Mouse (Mus musculus) common myeloid progenitor, adult 5-6 weeks (primary cell): ENCODE results near the gene Spin1. TPM values are rescaled to one million over a fixed set of nuclear protein-coding genes. Genes with fewer than 3 reads are reported as not detected.
"Not testable (repeated sequence)": the region's sequence is repeated elsewhere in the genome, so short reads cannot be mapped to it uniquely, and the experiment has no call there.

Source experiments
- ATAC-seq: replicated peaks from 2 replicates; pipeline ENCODE4 v1.8.0; 2016; ENCODE audit warnings: low read depth, mild to moderate bottlenecking, moderate TSS enrichment, inconsistent platforms; ENCODE audit not compliant: poor library complexity, severe bottlenecking
- total RNA-seq: library from RNA; stranded (forward); fragments of 200-1000, 187-1606 nt; gene quantifications from 2 replicates; pipeline ENCODE4 v1.2.3, GENCODE M21; 2017

Spin1 gene
- total RNA-seq, result 40.1 and 53.8 TPM in 2 replicates

GRCm38 (mm10) chr13:51100233-51101015 lies at the start of gene Spin1:
TSS of gene Spin1 (plus strand) at chr13:51100880.
- peak; percentile 47 for ATAC-seq

- no peak for ATAC-seq
Measured at GRCm38 (mm10) chr13:51051016-51051415, 49.7 kb upstream of the Spin1 start.

DNA sequence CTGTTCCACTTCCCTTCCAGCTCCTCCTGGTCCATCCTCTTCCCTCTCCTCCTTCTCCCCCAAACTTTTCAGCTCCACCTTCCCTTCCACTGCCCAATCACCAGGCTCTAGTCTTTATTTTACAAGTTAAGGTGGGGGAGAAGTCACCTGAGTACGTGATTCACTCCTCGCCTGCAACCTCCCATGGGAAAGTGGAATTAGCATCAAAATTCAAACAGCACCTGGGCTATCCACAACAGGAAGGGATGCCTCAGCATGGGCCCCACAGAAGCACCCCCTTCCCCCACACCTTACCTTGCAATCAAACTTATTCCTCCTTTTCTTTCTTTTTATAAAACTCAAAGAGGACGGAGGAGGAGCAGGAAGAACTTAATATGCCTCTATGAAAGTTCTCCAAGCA lies 48.3 kb upstream of the Spin1 start:
- ATAC-seq, result no peak

- ATAC-seq, result no peak
Measured at GRCm38 (mm10) chr13:51063024-51063423, 37.7 kb upstream of the Spin1 start.

DNA sequence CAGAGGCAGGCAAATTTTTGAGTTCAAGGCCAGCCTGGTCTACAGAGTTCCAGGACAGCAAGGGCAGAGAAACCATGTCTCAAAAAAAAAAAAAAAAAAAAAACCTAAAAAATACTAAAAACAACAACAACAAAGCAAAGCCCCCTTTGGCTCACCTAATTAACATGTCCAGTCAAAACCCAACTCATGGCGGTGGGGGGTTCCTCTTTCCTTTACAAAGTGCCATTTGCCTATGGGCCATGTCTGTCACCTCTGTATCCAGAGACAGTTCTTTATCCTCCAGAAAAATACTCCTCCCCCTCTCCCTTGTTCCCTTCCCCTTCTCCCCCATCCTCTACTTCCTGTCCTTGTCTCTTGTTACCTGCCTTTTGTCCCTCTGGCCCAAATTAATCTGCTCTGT lies 37.0 kb upstream of the Spin1 start:
- ATAC-seq, result no peak

- ATAC-seq, result no peak
Measured at GRCm38 (mm10) chr13:51064429-51064828, 36.3 kb upstream of the Spin1 start.

GRCm38 (mm10) chr13:51071063-51071680 lies 29.5 kb upstream of the Spin1 start:
- peak; percentile 33; the same call in 1 of the 2 replicates for ATAC-seq

DNA sequence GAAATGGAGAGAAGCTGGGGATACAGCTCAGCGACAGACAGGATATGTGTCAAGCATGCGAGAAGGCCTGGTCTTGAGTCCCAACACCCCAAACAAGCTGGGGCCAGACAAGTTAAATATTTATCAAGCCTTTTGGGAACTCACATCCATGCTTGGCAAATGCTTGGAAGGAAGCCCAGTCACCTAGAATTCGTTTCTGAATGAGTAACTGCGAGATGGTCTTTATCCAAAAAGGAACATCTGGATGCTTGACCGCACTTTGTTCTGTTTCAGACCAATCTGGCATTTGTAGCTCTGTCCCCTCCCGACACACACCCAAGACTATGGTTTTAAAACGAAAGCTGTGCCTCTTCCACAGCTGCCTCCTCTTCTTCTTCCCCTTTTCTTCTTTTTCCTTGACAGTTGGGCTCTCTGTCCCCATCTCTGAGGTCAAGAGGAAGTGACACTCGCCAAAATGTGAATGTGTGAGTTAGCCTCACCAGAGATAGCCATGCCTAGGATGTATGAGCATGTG lies 28.9 kb upstream of the Spin1 start:
- ATAC-seq, result peak; percentile 84

GRCm38 (mm10) chr13:51072917-51073843 lies 27.5 kb upstream of the Spin1 start:
- ATAC-seq, result no peak

- no peak for ATAC-seq
Measured at GRCm38 (mm10) chr13:51074081-51074680, 26.5 kb upstream of the Spin1 start.

GRCm38 (mm10) chr13:51076191-51076590 lies 24.5 kb upstream of the Spin1 start:
- not testable (repeated sequence) for ATAC-seq

DNA sequence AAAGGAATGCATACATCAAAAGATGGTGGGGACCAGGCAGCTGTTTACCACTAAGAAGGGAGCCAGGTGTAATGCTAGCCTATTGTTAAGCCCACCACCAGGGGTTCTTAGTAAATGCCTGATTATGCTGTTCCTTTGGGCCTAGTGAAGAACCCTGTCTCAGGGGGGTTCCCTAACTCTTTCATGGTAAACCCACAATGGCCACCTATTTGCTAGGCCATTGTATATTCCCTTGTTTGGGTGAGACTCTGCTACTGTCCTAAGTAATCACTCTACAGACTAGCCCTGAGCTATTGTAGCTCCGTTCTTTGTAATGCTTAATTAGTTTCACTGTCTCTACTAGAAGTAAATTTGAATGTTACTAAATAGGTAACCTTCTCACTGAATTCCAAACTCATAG lies 22.1 kb upstream of the Spin1 start:
- ATAC-seq, result not testable (repeated sequence)

DNA sequence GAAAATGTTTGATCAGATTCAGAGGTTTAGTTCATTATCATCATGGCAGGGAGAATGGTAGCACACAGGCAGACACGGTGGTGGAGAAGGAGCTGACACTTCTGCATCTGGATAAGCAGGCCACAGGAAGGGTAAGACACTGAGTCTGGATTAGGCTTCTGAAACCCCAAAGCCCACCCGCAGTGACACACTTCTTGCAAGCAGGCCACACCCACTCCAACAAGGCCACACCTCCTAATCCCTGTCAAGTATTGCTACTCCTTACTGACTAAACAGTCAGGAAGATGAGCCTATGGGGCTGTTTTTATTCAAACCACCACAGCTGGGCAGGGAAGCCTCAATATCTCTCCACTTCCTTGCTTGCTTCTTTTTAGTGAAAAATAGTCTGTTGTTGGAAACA lies 19.9 kb upstream of the Spin1 start:
- no peak for ATAC-seq

GRCm38 (mm10) chr13:51084241-51084640 lies 16.4 kb upstream of the Spin1 start:
- ATAC-seq, result no peak

DNA sequence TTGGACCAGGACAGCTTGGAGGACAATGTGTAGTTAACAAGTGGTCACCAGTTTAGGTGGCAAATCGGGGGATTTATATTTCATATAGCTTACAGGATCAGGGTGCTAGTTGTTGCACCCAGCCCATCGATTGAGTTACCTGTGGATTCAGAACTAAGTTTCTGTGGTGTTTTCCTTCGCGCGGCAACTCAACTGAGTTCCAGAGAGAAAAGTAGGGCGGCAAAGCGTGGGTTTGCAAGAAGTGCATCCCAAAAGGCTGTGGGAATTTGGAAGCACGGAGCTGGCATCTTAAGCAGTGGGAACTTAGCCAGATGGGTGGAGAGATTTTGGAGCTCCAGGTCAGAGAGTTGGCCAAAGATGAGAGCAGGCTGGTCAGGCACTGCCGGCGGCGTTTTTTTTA lies 14.7 kb upstream of the Spin1 start:
- no peak for ATAC-seq

DNA sequence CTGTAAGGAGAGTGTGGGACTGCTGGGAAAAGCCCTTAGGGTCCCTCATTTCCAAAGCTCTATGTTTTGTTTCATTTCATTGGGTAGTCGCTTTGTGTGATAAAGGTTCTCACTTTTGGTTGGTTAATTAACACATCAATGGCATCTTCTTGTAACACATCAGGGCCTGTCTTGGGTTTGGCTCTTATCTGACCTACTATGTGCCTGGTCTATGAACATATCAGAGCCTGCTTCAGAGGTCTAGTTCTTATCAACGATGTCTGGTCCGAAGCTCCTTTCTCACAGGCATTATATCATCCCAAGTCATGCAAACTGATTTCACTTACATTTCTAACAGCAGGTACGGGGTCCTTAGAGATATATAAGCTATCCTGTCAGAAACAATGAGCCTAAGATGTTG lies 13.4 kb upstream of the Spin1 start:
- ATAC-seq, result no peak

- no peak for ATAC-seq
Measured at GRCm38 (mm10) chr13:51088207-51088606, 12.5 kb upstream of the Spin1 start.

- no peak for ATAC-seq
Measured at GRCm38 (mm10) chr13:51089058-51089457, 11.6 kb upstream of the Spin1 start.

- ATAC-seq, result no peak
Measured at GRCm38 (mm10) chr13:51090105-51090661, 10.5 kb upstream of the Spin1 start.

- ATAC-seq, result no peak
Measured at GRCm38 (mm10) chr13:51093430-51093829, 7.2 kb upstream of the Spin1 start.
